Mouse (Mus musculus): Measurements from ENCODE around the gene Kng2. TPM values are rescaled to one million over a fixed set of nuclear protein-coding genes. Genes with fewer than 3 reads are reported as not detected.
"Not testable (repeated sequence)": the region's sequence is repeated elsewhere in the genome, so short reads cannot be mapped to it uniquely, and the experiment has no call there.

The Kng2 gene
- polyA plus RNA-seq, 1 experiment from 2014 or later, result 0.14 TPM

DNA sequence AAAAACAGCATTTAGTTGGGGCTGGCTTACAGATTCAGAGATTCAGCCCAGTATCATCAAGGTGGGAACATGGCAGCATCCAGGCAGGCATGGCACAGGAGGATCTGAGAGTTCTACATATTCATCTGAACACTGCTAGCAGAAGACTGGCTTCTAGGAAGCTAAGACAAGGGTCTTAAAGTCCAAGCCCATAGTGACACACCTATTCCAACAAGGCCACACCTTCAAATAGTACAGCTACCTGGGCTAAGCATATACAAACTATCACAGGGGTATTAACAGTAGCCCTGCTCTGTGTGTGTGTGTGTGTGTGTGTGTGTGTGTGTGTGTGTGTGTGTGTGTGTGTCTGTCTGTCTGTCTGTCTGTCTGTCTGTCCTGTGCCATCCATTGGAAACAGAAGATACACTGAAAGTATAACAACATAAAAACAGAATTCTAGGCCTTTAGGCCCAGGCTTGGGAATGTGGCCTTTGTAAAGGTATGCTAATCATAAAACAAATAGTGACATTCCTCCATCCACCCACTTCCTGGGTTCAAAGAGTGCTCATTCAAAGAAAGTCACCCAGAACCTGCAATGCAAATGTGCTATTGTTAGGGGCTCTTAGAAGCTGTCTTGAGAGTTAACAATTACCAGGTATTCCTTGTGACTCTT, 87.3 kb downstream of the Kng2 start:
- not testable (repeated sequence) for H3K27ac ChIP-seq (ENCODE audit: low read depth, low read length); H3K4me3 ChIP-seq (ENCODE audit: low read length); H3K4me1 ChIP-seq (ENCODE audit: control insufficient read depth, insufficient read depth, low read depth, low read length); ATAC-seq; H3K9me3 ChIP-seq (ENCODE audit: control insufficient read depth, low read length); H3K4me2 ChIP-seq (ENCODE audit: low read length); H3K9ac ChIP-seq (ENCODE audit: low read depth, low read length); H3K27me3 ChIP-seq (replicated peaks; ENCODE audit: control insufficient read depth, insufficient read depth, low read length); H3K36me3 ChIP-seq (ENCODE audit: control insufficient read depth, insufficient read depth, low read length)

DNA sequence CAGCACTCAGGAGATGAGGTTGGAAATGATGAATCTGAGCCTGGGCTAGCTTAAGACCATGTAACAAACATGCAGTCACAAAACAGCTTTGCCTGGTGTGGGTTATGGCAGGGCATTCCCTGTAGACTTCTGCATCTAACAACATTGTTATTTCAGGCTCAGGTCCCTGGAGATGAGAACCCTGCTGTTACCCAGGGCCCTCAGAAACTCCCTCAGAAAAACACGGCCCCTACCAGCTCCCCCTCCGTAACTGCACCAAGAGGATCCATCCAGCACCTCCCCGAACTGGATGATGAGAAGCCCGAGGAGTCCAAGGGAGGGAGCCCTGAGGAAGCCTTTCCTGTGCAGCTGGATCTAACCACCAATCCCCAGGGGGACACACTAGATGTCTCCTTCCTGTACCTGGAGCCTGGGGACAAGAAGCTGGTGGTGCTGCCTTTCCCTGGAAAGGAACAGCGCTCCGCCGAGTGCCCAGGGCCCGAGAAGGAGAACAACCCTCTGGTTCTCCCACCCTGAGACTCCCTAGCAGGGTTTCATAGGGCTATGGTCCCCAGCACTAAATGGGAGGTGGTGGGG, 90.1 kb downstream of the Kng2 start:
- H3K4me3 ChIP-seq (ENCODE audit: low read length), result no peak overlapping the region
- H3K4me2 ChIP-seq (ENCODE audit: low read length), result no peak overlapping the region
- no peak for ATAC-seq
- H3K36me3 ChIP-seq (ENCODE audit: control insufficient read depth, insufficient read depth, low read length), result no peaks in the 10 kb centered on the region
- no peaks in the 10 kb centered on the region for H3K9me3 ChIP-seq (ENCODE audit: control insufficient read depth, low read length)
- no peak overlapping the region for H3K27ac ChIP-seq (ENCODE audit: low read depth, low read length)
- no peaks in the 10 kb centered on the region for H3K27me3 ChIP-seq (replicated peaks; ENCODE audit: control insufficient read depth, insufficient read depth, low read length)
- 87% methylated on average over 8 of the region's 8 CpGs for WGBS
- H3K9ac ChIP-seq (ENCODE audit: low read depth, low read length), result no peak overlapping the region
- no peaks in the 10 kb centered on the region for H3K4me1 ChIP-seq (ENCODE audit: control insufficient read depth, insufficient read depth, low read depth, low read length)

DNA sequence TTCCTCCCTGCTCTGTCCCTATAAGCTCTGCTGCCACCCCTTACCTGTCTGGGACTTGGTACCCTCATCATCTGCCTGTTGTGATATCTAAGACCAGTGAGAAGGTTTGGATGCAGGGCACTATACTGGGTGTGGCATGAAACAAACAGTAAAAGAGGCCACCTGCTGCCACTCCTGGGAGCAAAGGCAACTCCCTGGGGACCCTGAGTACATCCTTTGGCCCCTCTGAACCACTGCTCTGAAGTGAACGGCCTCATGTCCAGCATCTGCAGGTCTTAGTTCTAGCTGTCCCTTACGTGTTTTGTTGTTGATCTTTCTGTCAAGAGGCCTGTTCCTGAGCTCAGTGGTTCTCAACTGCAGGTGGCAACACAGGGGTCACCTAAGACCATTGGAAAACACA, 90.7 kb downstream of the Kng2 start:
- 83% methylated on average over 2 of the region's 2 CpGs for WGBS
- Histone ChIP-seq H3K4me3 (ENCODE audit: low read length) (no peak overlapping the region), H3K4me1 (ENCODE audit: control insufficient read depth, insufficient read depth, low read depth, low read length) (no peaks in the 10 kb centered on the region), H3K9ac (ENCODE audit: low read depth, low read length) (no peak overlapping the region), H3K9me3 (ENCODE audit: control insufficient read depth, low read length) (no peaks in the 10 kb centered on the region), H3K27ac (ENCODE audit: low read depth, low read length) (no peak overlapping the region), H3K27me3 (replicated peaks; ENCODE audit: control insufficient read depth, insufficient read depth, low read length) (no peaks in the 10 kb centered on the region), H3K36me3 (ENCODE audit: control insufficient read depth, insufficient read depth, low read length) (no peaks in the 10 kb centered on the region), H3K4me2 (ENCODE audit: low read length) (no peak overlapping the region)
- ATAC-seq, result no peak

DNA sequence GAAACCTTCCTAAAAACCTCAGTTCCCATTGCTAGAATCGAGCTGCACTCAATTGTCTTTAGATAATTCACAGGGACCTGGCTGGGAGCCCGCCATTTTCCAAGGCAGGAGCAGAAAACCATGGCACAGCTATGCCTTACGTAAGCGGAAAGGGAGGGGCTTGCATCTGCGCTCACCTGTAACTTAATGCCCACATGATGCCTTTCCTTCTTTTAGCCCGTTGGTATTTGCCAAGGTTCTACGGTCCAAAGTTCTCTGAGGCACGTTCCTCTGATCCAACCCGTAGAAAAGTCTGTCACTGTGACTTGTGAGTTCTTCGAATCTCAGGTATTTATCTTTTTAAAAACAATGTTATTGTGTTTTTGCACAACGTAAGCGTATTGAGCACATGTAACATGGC, 91.7 kb downstream of the Kng2 start:
- no peak overlapping the region for H3K27ac ChIP-seq (ENCODE audit: low read depth, low read length)
- no peak for ATAC-seq
- no peaks in the 10 kb centered on the region for H3K9me3 ChIP-seq (ENCODE audit: control insufficient read depth, low read length)
- H3K36me3 ChIP-seq (ENCODE audit: control insufficient read depth, insufficient read depth, low read length), result no peaks in the 10 kb centered on the region
- no peaks in the 10 kb centered on the region for H3K4me1 ChIP-seq (ENCODE audit: control insufficient read depth, insufficient read depth, low read depth, low read length)
- no peak overlapping the region for H3K9ac ChIP-seq (ENCODE audit: low read depth, low read length)
- no peaks in the 10 kb centered on the region for H3K27me3 ChIP-seq (replicated peaks; ENCODE audit: control insufficient read depth, insufficient read depth, low read length)
- H3K4me3 ChIP-seq (ENCODE audit: low read length), result no peak overlapping the region
- H3K4me2 ChIP-seq (ENCODE audit: low read length), result no peak overlapping the region
- WGBS, result 92% methylated on average over 12 of the region's 12 CpGs

Other genes with a start within 250 kb of the Kng2 start
- gene Crygs, start 217.9 kb downstream of the Kng2 start, polyA plus RNA-seq (2015; fragmentation: Nextera tagmentation; extraction: Ambion mirVana), result 0.18 and 0.25 TPM in 2 replicates
- gene Tbccd1, start 171.8 kb downstream of the Kng2 start, polyA plus RNA-seq (2015; fragmentation: Nextera tagmentation; extraction: Ambion mirVana), result 20.1 and 23.5 TPM in 2 replicates
- 96.8 and 104 TPM in 2 replicates for gene Dnajb11, start 171.6 kb downstream of the Kng2 start, polyA plus RNA-seq (2015; fragmentation: Nextera tagmentation; extraction: Ambion mirVana)
- not detected in 2 replicates for gene Ahsg, start 138.2 kb downstream of the Kng2 start, polyA plus RNA-seq (2015; fragmentation: Nextera tagmentation; extraction: Ambion mirVana)
- gene Fetub, start 111.1 kb downstream of the Kng2 start, polyA plus RNA-seq (2015; fragmentation: Nextera tagmentation; extraction: Ambion mirVana), result not detected in 2 replicates
- gene Hrg, start 78.4 kb downstream of the Kng2 start, polyA plus RNA-seq (2015; fragmentation: Nextera tagmentation; extraction: Ambion mirVana), result 0.15 TPM in 1 of 2 replicates, not detected in the other
- 0.10 TPM in 1 of 2 replicates, not detected in the other for gene Kng1, start 28.4 kb upstream of the Kng2 start, polyA plus RNA-seq (2015; fragmentation: Nextera tagmentation; extraction: Ambion mirVana)
- 334 and 357 TPM in 2 replicates for gene Eif4a2, start 78.0 kb upstream of the Kng2 start, polyA plus RNA-seq (2015; fragmentation: Nextera tagmentation; extraction: Ambion mirVana)
- 38.5 and 39.1 TPM in 2 replicates for gene Rfc4, start 98.3 kb upstream of the Kng2 start, polyA plus RNA-seq (2015; fragmentation: Nextera tagmentation; extraction: Ambion mirVana)
- 0.32 TPM in 1 of 2 replicates, not detected in the other for gene Adipoq, start 117.1 kb upstream of the Kng2 start, polyA plus RNA-seq (2015; fragmentation: Nextera tagmentation; extraction: Ambion mirVana)
- 18.4 and 22.6 TPM in 2 replicates for gene St6gal1, start 195.3 kb upstream of the Kng2 start, polyA plus RNA-seq (2015; fragmentation: Nextera tagmentation; extraction: Ambion mirVana)

Measured in hindbrain, embryonic 16.5 days (tissue).